Mouse (Mus musculus) megakaryocyte-erythroid progenitor cell, adult 5-6 weeks (primary cell): ENCODE results near the gene Psenen. TPM values are rescaled to one million over a fixed set of nuclear protein-coding genes. Genes with fewer than 3 reads are reported as not detected.

Source experiments
- ATAC-seq: replicated peaks from 2 replicates; pipeline ENCODE4 v1.8.0; 2016; ENCODE audit warnings: mild to moderate bottlenecking, inconsistent platforms; ENCODE audit not compliant: severe bottlenecking, poor library complexity, low FRiP score, low TSS enrichment
- total RNA-seq, 2 experiments: library from RNA; stranded (forward) in 1 of 2; stranded (reverse) in 1 of 2; fragments of 200-1000, 215-1000 nt in 1 of 2; fragments of >200 nt in 1 of 2; fragmentation: Nextera tagmentation in 1 of 2; gene quantifications; 2 replicates each; pipeline ENCODE4 v1.2.3; 2014 to 2017

Gene Psenen
- total RNA-seq, 2 experiments from 2014 or later: 117 to 174 TPM

GRCm38 (mm10) chr7:30558656-30559442, 4.6 kb downstream of the Psenen start:
- ATAC-seq: no peak

- no peak for ATAC-seq
These were observed 5.4 kb downstream of the Psenen start for GRCm38 (mm10) chr7:30557901-30558514.

DNA sequence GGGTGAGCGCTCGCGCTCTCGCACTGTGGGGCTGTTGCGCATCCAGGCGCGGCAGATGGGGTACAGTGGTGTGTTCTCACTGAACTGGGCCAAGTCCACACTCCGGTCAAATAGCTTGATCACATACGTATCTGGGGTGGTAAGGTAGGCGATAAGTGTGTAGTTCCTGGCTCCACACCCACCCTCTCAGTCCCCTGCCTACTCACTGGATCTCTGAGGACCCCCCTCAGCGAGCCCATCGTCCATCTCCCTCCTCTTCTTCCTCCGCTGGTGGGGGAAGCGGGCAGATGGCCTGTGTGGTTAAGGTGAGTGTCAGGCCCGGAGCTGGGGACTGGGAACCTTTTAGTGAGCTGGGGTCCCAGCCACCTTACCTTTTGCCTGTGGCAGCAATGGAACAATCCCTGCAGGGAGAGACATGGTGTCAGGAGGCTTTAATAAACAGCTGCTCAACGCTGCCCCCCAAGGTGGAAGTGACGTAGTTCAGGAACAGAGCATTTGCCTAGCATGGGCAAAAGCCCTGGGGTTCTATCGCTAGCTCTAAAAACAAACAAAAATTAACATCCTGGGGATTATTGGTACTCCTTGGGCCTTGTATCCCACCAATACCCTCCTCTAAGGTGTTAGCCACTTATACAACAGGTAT, 6.4 kb downstream of the Psenen start:
- ATAC-seq: no peak

DNA sequence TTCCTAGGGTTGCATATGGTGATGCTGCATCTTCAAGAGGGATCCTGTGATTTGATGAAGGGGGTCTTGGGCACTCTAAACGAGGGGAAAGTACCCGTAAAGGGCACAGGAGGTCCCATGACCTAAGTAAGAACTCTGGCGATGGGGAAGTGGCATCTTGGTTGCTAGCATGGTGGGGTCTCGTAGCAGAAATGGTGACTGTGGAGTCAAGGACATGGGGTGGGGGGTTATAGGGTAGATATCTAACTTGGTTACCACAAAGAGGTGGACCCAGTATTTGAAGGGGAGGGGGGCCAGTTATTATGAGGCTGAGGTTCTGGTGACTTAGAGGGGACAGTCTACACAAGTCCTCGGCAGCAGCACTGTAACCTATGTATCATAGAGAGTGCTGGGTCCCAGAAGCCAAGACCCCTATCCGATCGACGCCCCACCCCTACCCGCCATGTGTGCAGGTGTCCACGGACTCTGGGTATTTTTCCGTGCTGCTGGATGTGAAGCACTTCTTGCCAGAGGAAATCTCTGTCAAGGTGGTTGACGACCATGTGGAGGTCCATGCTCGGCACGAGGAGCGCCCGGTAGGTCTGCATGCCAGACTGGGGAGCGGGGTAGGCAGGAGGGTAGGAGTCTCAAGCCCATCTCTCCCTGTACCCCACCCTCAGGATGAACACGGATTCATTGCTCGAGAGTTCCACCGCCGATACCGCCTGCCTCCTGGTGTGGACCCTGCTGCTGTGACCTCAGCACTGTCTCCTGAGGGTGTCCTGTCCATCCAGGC, 9.4 kb downstream of the Psenen start:
- ATAC-seq: no peak

DNA sequence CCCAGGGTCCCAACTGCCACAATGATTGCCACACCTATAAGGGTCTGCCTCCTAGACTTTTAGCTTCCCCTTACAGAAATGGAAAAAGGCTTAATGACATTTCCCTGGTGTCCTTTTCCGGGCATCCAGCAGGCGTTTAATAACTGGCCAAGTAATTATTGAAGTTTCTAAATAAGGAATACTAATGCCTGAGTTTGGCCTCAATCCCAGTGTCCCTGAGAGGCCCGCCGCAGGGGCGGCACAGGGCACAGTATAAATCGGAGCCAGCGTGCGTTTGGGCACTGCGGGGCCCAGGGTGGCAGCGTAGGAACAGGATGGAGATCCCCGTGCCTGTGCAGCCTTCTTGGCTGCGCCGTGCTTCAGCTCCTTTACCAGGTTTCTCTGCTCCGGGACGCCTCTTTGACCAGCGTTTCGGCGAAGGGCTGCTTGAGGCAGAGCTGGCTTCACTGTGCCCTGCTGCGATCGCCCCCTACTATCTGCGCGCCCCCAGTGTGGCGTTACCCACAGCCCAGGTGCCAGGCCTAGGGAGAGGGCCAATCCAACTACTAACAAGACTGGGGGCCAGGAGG, 10.3 kb downstream of the Psenen start:
- 0 out of 2 replicates have a peak, but pooled peaks have one; percentile 11 for ATAC-seq

- ATAC-seq: peak; percentile 88
These were observed 11.1 kb downstream of the Psenen start, which contains the start of the genes Hspb6 and Proser3 for GRCm38 (mm10) chr7:30552102-30553020. TSS of gene Hspb6 (plus strand) at chr7:30552178. TSS of gene Proser3 (minus strand) at chr7:30552299.

- ATAC-seq: peak; percentile 46
These were observed 11.9 kb downstream of the Psenen start for GRCm38 (mm10) chr7:30551445-30552101.

DNA sequence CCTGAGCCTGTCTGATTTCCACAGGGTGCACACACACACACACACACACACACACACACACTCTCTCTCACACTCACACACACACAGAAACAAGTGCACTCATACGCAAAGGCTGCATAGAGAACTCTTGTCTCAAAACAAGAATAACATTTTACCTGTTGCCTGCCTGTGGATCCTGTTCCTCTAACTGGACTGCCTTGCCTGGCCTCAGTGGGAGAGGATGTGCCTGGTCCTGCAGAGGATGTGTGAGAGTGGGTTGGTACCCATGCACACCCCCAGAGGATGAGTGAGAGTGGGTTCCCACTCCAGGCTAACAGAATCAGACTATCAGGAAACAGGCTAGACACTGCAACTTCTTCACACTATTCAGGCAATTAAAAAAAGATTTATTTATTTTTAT, 12.8 kb downstream of the Psenen start:
- no peak for ATAC-seq

DNA sequence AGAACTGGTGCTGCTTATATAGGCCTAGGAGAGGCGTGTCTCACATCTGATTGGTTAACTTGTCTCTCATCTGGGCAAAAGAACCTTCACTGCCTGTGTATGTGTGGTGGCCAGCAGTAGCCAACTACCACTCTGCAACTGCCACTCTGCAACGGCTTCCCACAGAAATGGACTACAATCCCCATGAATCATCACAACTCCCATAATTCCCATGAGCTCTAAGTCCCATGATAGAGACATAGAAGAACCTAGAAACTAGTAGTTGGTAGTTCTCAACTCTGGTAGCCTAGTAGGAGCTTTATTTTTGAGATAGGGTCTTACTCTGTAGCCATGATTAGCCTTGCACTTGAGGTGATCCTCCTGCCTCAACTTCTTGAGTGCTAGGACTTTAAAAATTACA, 13.5 kb downstream of the Psenen start:
- ATAC-seq: no peak

DNA sequence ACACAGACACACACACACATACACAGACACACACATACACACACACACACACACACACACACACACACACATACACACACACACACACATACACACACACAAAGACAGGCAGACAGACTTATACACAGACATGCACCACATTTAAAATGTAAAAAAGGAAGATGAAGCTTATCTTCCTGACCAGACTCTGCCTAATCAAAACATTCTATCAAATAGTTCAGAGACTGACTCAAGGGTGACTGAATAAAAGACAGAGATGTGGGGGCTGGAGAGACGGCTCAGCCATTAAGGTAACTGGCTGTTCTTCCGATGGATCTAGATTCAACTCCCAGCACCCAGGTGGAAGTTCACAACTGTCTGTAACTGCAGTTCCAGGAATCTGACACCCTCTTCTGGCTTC, 19.1 kb downstream of the Psenen start:
- peak; percentile 46; the same call in 1 of the 2 replicates for ATAC-seq

GRCm38 (mm10) chr7:30540572-30540971, 22.9 kb downstream of the Psenen start:
- no peak for ATAC-seq

- peak; percentile 87 for ATAC-seq
These were observed 28.5 kb downstream of the Psenen start, which contains the start of gene Arhgap33 for GRCm38 (mm10) chr7:30534633-30535577. TSS of gene Arhgap33 (minus strand) at chr7:30535060.

- ATAC-seq: 0 out of 2 replicates have a peak, but pooled peaks have one; percentile 2
These were observed 29.3 kb downstream of the Psenen start for GRCm38 (mm10) chr7:30533941-30534632.

DNA sequence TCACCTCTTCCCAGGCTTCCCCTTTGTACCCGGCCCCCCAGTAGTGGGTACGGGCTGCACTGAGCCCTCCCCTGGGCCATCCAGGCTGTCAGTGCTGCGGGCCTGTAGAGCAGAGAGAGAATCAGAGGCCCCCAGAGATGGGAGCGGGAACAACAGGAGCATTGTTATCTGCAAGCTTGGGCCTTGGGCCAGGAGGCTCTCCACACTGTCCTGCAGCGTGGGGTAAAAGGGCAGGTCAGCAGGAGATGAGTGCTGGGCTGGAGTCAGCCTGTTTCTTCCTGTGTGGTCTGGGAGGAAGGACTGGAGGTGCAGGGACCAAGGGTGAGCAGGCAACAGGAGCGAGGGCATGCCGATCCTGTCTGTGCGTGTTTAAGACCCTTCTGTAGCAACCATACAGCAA, 30.5 kb downstream of the Psenen start:
- ATAC-seq: no peak

- no peak for ATAC-seq
These were observed 32.1 kb downstream of the Psenen start for GRCm38 (mm10) chr7:30531291-30531815.

DNA sequence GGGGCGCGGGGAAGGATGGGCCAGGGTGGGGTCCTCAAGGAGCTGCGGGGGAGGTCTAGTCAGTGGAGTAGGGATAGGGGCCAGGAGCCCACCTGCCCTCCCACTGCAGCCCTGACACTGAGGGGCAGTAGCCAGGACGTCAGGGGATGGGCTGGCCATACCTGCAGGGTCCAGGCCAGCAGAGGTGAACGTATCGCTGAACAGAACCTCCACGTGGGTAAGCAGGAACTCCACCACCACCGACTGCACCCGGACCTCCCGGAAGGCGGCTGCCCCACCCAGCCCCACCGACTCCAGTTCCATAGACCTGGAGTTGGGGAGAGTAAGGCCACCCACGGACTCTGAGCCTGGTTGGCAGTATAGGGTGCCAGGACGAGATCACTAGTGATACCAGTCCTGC, 36.4 kb downstream of the Psenen start:
- no peak for ATAC-seq
